Mouse (Mus musculus) liver, embryonic 13.5 days (tissue): ENCODE data around the gene Snx21. TPM values are rescaled to one million over a fixed set of nuclear protein-coding genes. Genes with fewer than 3 reads are reported as not detected.

ENCODE experiments used
- ATAC-seq: fragments of 200-750 bp; cut with Nextera tagmentation; 2 replicates; pipeline ENCODE4 v1.8.0; 2017; ENCODE audit warnings: low read depth, mild to moderate bottlenecking, moderate number of reproducible peaks, moderate library complexity
- DNase-seq: peaks from one replicate; pipeline ENCODE4 v3.0.0; 2022
- H3K27ac ChIP-seq: fragments of 300-500 bp; sonication (generic); 2 replicates; pipeline ENCODE4 v1.5.1; 2015; ENCODE audit warnings: moderate library complexity, mild to moderate bottlenecking, inconsistent platforms
- H3K27me3 ChIP-seq: fragments of 300-500 bp; sonication (generic); 2 replicates; pipeline ENCODE4 v1.6.1; 2015; ENCODE audit warnings: mild to moderate bottlenecking, inconsistent platforms
- H3K36me3 ChIP-seq: fragments of 300-500 bp; sonication (generic); 2 replicates; pipeline ENCODE4 v1.6.1; 2015; ENCODE audit warnings: mild to moderate bottlenecking, inconsistent platforms
- H3K4me1 ChIP-seq: fragments of 300-500 bp; sonication (generic); replicated peaks from 2 replicates; pipeline ENCODE4 v1.6.1; 2015; ENCODE audit warnings: inconsistent platforms
- H3K4me2 ChIP-seq: fragments of 300-500 bp; sonication (generic); 2 replicates; pipeline ENCODE4 v1.6.1; 2015; ENCODE audit warnings: inconsistent platforms, mild to moderate bottlenecking, moderate library complexity
- H3K4me3 ChIP-seq: fragments of 300-500 bp; sonication (generic); replicated peaks from 2 replicates; pipeline ENCODE4 v1.5.1; 2015; ENCODE audit warnings: mild to moderate bottlenecking, inconsistent platforms
- H3K9ac ChIP-seq: fragments of 300-500 bp; sonication (generic); 2 replicates; pipeline ENCODE4 v1.6.1; 2015; ENCODE audit warnings: mild to moderate bottlenecking, inconsistent platforms
- H3K9me3 ChIP-seq: fragments of 300-500 bp; sonication (generic); replicated peaks from 2 replicates; pipeline ENCODE4 v1.6.1; 2016; ENCODE audit warnings: inconsistent platforms
- WGBS: fragments of 180-500 bp; shearing (Covaris S2); methylation state at CpG from one replicate; pipeline ENCODE4 v1.1.7; 2015; ENCODE audit not compliant: insufficient replicate concordance; 5-methylcytosine and 5-hydroxymethylcytosine counted together
- polyA plus RNA-seq: library from polyadenylated mRNA; unstranded; fragments of >200 nt; fragmentation: Nextera tagmentation; extraction: Ambion mirVana; gene quantifications from 2 replicates; pipeline ENCODE4 v1.2.1, GENCODE M21; 2015

Snx21 gene
- polyA plus RNA-seq, 1 experiment from 2014 or later: 4.1 TPM

- peak overlapping the region; percentile 9; the same call in 1 of the 2 replicates for H3K27ac ChIP-seq
- ATAC-seq: no peak
- no peak for DNase-seq
- peaks cover 42% of the 10 kb centered on the region for H3K4me1 ChIP-seq
- H3K4me3 ChIP-seq: no peak overlapping the region
- H3K9ac ChIP-seq: no peak overlapping the region
- H3K27me3 ChIP-seq: no peaks in the 10 kb centered on the region
- H3K9me3 ChIP-seq: no peaks in the 10 kb centered on the region
- WGBS: 79% methylated on average over 10 of the region's 10 CpGs
- H3K4me2 ChIP-seq: 0 out of 2 replicates have a peak overlapping the region, but pooled peaks have one; percentile 3
- H3K36me3 ChIP-seq: peaks cover 21% of the 10 kb centered on the region
Measured at GRCm38 (mm10) chr2:164831029-164831428, 45.4 kb downstream of the Snx21 start.

DNA sequence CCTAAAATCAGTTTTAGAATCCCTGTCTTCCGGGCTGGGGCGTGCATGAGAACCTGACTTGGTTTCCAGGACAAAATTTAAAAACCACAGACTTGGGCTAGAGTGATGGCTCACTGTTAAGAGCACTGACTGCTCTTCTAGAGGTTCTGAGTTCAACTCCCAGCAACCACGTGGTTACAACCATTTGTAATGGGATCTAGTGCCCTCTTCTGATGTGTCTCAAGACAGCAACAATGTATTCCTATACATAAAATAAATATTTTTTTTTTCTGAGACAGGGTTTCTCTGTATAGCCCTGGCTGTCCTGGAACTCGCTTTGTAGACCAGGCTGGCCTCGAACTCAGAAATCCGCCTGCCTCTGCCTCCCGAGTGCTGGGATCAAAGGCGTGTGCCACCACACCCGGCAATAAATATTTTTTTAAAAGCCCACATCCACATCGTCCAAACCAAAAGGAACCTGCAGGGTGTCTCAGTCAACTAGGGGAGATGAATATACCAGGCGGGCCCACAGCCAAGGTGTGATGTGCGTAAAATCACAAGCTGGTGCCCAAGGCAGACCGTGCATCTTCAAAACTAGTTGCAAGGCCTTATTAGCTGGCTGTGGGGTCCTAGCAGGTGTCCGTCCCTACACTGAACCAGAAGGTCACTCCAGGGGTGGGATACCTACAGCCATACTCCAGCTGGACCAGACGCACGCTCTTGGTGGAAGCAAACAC, 46.6 kb downstream of the Snx21 start:
- Histone ChIP-seq H3K4me1 (peaks cover 34% of the 10 kb centered on the region), H3K4me2 (peak overlapping the region; percentile 97), H3K27me3 (no peaks in the 10 kb centered on the region), H3K9me3 (no peaks in the 10 kb centered on the region), H3K4me3 (peak overlapping the region; percentile 75), H3K9ac (peak overlapping the region; percentile 82), H3K27ac (peak overlapping the region; percentile 83), H3K36me3 (peaks cover 18% of the 10 kb centered on the region)
- ATAC-seq (no peak), DNase-seq (no peak)
- WGBS: 60% methylated on average over 16 of the region's 16 CpGs

- Histone ChIP-seq H3K4me3 (peak within 1 kb of the TSS; percentile 75), H3K36me3 (peaks cover 18% of the 10 kb centered on the region), H3K4me1 (peaks cover 27% of the 10 kb centered on the region), H3K27me3 (no peaks in the 10 kb centered on the region), H3K27ac (peak within 1 kb of the TSS; percentile 83), H3K9ac (peak within 1 kb of the TSS; percentile 82), H3K4me2 (peak within 1 kb of the TSS; percentile 97), H3K9me3 (no peaks in the 10 kb centered on the region)
- WGBS: 1% methylated on average over 35 of the region's 35 CpGs
- ATAC-seq (peak; percentile 75), DNase-seq (peak; percentile 70)
Measured at GRCm38 (mm10) chr2:164832748-164833301, 47.2 kb downstream of the Snx21 start, which contains the start of gene Ctsa. Ctsa (plus strand) TSS chr2:164832873.

- H3K9ac ChIP-seq: peak within 1 kb of the TSS; percentile 82
- WGBS: under 1% methylated on average over 31 of the region's 31 CpGs
- peak; percentile 59 for ATAC-seq
Measured at GRCm38 (mm10) chr2:164833314-164833959, 47.8 kb downstream of the Snx21 start, which contains the start of gene Neurl2. Neurl2 (minus strand) TSS chr2:164833456.

GRCm38 (mm10) chr2:164834531-164834930, 48.9 kb downstream of the Snx21 start:
- Histone ChIP-seq H3K4me3 (peak overlapping the region; percentile 75), H3K27me3 (no peaks in the 10 kb centered on the region), H3K4me2 (peak overlapping the region; percentile 97), H3K27ac (peak overlapping the region; percentile 83; the same call in 1 of the 2 replicates), H3K4me1 (peaks cover 27% of the 10 kb centered on the region), H3K9me3 (no peaks in the 10 kb centered on the region), H3K9ac (peak overlapping the region; percentile 82), H3K36me3 (peaks cover 33% of the 10 kb centered on the region)
- WGBS: 44% methylated on average over 8 of the region's 8 CpGs
- ATAC-seq (no peak), DNase-seq (no peak)

More at GRCm38 (mm10) chr2:164833314-164833959, 47.8 kb downstream of the Snx21 start, which contains the start of gene Neurl2:
- Histone ChIP-seq H3K4me3 (peak within 1 kb of the TSS; percentile 75), H3K27me3 (no peaks in the 10 kb centered on the region), H3K4me2 (peak within 1 kb of the TSS; percentile 97), H3K27ac (peak within 1 kb of the TSS; percentile 83), H3K4me1 (peaks cover 27% of the 10 kb centered on the region), H3K36me3 (peaks cover 22% of the 10 kb centered on the region), H3K9me3 (no peaks in the 10 kb centered on the region)
- DNase-seq: peak; percentile 77

GRCm38 (mm10) chr2:164835164-164835563, 49.5 kb downstream of the Snx21 start:
- H3K9ac ChIP-seq: peak overlapping the region; percentile 82; the same call in 1 of the 2 replicates
- peak overlapping the region; percentile 75; the same call in 1 of the 2 replicates for H3K4me3 ChIP-seq
- 92% methylated on average over 4 of the region's 4 CpGs for WGBS
- ATAC-seq (no peak), DNase-seq (no peak)
- peak overlapping the region; percentile 97 for H3K4me2 ChIP-seq
- no peaks in the 10 kb centered on the region for H3K27me3 ChIP-seq
- peaks cover 40% of the 10 kb centered on the region for H3K36me3 ChIP-seq
- H3K27ac ChIP-seq: no peak overlapping the region
- peaks cover 27% of the 10 kb centered on the region for H3K4me1 ChIP-seq
- no peaks in the 10 kb centered on the region for H3K9me3 ChIP-seq

Other genes with a start within 250 kb of the Snx21 start
- 1.2 and 1.9 TPM in 2 replicates for gene Wfdc2, start 223.4 kb upstream of the Snx21 start, polyA plus RNA-seq
- gene Spint3, start 212.4 kb upstream of the Snx21 start, polyA plus RNA-seq: not detected in 2 replicates
- gene Wfdc6a, start 200.4 kb upstream of the Snx21 start, polyA plus RNA-seq: 0.13 and 0.19 TPM in 2 replicates
- not detected in 2 replicates for gene Eppin, start 192.2 kb upstream of the Snx21 start, polyA plus RNA-seq
- gene Wfdc6b, start 172.3 kb upstream of the Snx21 start, polyA plus RNA-seq: not detected in 2 replicates
- not detected in 2 replicates for gene Wfdc8, start 172.2 kb upstream of the Snx21 start, polyA plus RNA-seq
- gene Wfdc16, start 147.0 kb upstream of the Snx21 start, polyA plus RNA-seq: not detected in 2 replicates
- not detected in 2 replicates for gene Wfdc10, start 129.8 kb upstream of the Snx21 start, polyA plus RNA-seq
- gene Wfdc9, start 129.2 kb upstream of the Snx21 start, polyA plus RNA-seq: not detected in 2 replicates
- gene Wfdc11, start 111.7 kb upstream of the Snx21 start, polyA plus RNA-seq: not detected in 2 replicates
- not detected in 2 replicates for gene Wfdc13, start 100.7 kb upstream of the Snx21 start, polyA plus RNA-seq
- gene Spint4, start 87.3 kb upstream of the Snx21 start, polyA plus RNA-seq: not detected in 2 replicates
- not detected in 2 replicates for gene Spint5, start 70.5 kb upstream of the Snx21 start, polyA plus RNA-seq
- gene Wfdc3, start 39.9 kb upstream of the Snx21 start, polyA plus RNA-seq: 0.93 and 1.0 TPM in 2 replicates
- 47.3 and 49.8 TPM in 2 replicates for gene Dnttip1, start 39.8 kb upstream of the Snx21 start, polyA plus RNA-seq
- gene Ube2c, start 15.9 kb upstream of the Snx21 start, polyA plus RNA-seq: 762 and 764 TPM in 2 replicates
- gene Tnnc2, start 5.9 kb upstream of the Snx21 start, polyA plus RNA-seq: 5.1 and 8.4 TPM in 2 replicates
- 18.8 and 20.3 TPM in 2 replicates for gene Acot8, start 19.1 kb downstream of the Snx21 start, polyA plus RNA-seq
- 4.3 and 5.1 TPM in 2 replicates for gene Zswim3, start 19.3 kb downstream of the Snx21 start, polyA plus RNA-seq
- 6.2 and 6.9 TPM in 2 replicates for gene Zswim1, start 36.9 kb downstream of the Snx21 start, polyA plus RNA-seq
- gene Spata25, start 42.7 kb downstream of the Snx21 start, polyA plus RNA-seq: not detected in 2 replicates
- gene Ctsa, start 47.0 kb downstream of the Snx21 start, polyA plus RNA-seq: 65.4 and 69.2 TPM in 2 replicates
- 2.4 and 2.5 TPM in 2 replicates for gene Neurl2, start 47.6 kb downstream of the Snx21 start, polyA plus RNA-seq
- gene Pltp, start 71.9 kb downstream of the Snx21 start, polyA plus RNA-seq: 7.7 and 8.3 TPM in 2 replicates
- 45.5 and 48.3 TPM in 2 replicates for gene Pcif1, start 93.5 kb downstream of the Snx21 start, polyA plus RNA-seq
- gene Zfp335, start 125.9 kb downstream of the Snx21 start, polyA plus RNA-seq: 5.4 and 6.1 TPM in 2 replicates
- 1.1 and 1.2 TPM in 2 replicates for gene Mmp9, start 155.0 kb downstream of the Snx21 start, polyA plus RNA-seq
- gene Slc12a5, start 175.0 kb downstream of the Snx21 start, polyA plus RNA-seq: 0.17 and 0.18 TPM in 2 replicates
- gene Ncoa5, start 249.0 kb downstream of the Snx21 start, polyA plus RNA-seq: 18.3 and 22.2 TPM in 2 replicates